Mouse (Mus musculus): ENCODE data around the gene Zfp36.

Zfp36 gene

GRCm38 (mm10) chr7:28383606-28384005 lies 3.6 kb upstream of the Zfp36 start:
- DNase-seq: no peak

GRCm38 (mm10) chr7:28382981-28383396 lies 2.9 kb upstream of the Zfp36 start:
- DNase-seq: no peak

GRCm38 (mm10) chr7:28382347-28382951 lies 2.4 kb upstream of the Zfp36 start:
- no peak for DNase-seq

- no peak for DNase-seq
Observed at GRCm38 (mm10) chr7:28381938-28382337, 1.9 kb upstream of the Zfp36 start.

- no peak for DNase-seq
Observed at GRCm38 (mm10) chr7:28381017-28381790, 1.2 kb upstream of the Zfp36 start.

- DNase-seq: peak; percentile 69
Observed at GRCm38 (mm10) chr7:28378769-28379651, 1.0 kb downstream of the Zfp36 start.

GRCm38 (mm10) chr7:28378066-28378690 lies 1.9 kb downstream of the Zfp36 start:
- no peak for DNase-seq

GRCm38 (mm10) chr7:28377190-28378065 lies 2.6 kb downstream of the Zfp36 start:
- DNase-seq: no peak

- no peak for DNase-seq
Observed at GRCm38 (mm10) chr7:28376011-28376771, 3.9 kb downstream of the Zfp36 start.

- DNase-seq: peak; percentile 70
Observed at GRCm38 (mm10) chr7:28375176-28375921, 4.7 kb downstream of the Zfp36 start.

- DNase-seq: no peak
Observed at GRCm38 (mm10) chr7:28374647-28375046, 5.4 kb downstream of the Zfp36 start.

- peak; percentile 35 for DNase-seq
Observed at GRCm38 (mm10) chr7:28373891-28374495, 6.1 kb downstream of the Zfp36 start.

GRCm38 (mm10) chr7:28373131-28373581 lies 6.9 kb downstream of the Zfp36 start:
- peak; percentile 74 for DNase-seq

GRCm38 (mm10) chr7:28372251-28373108 lies 7.6 kb downstream of the Zfp36 start, which contains the start of gene Plekhg2:
TSS of gene Plekhg2 (minus strand) at chr7:28372599.
- peak; percentile 91 for DNase-seq

GRCm38 (mm10) chr7:28371514-28371989 lies 8.5 kb downstream of the Zfp36 start:
- DNase-seq: no peak

- no peak for DNase-seq
Observed at GRCm38 (mm10) chr7:28370977-28371513, 9.0 kb downstream of the Zfp36 start.

- DNase-seq: no peak
Observed at GRCm38 (mm10) chr7:28370051-28370450, 10.0 kb downstream of the Zfp36 start.

- DNase-seq: no peak
Observed at GRCm38 (mm10) chr7:28368276-28368920, 11.7 kb downstream of the Zfp36 start.
